Mouse (Mus musculus): Measurements from ENCODE around the gene Ganab.
A peak's percentile ranks its signal among the peaks of the same experiment; 100 is the strongest.
"Not testable (repeated sequence)": the region's sequence is repeated elsewhere in the genome, so short reads cannot be mapped to it uniquely, and the experiment has no call there.

Ganab gene

DNA sequence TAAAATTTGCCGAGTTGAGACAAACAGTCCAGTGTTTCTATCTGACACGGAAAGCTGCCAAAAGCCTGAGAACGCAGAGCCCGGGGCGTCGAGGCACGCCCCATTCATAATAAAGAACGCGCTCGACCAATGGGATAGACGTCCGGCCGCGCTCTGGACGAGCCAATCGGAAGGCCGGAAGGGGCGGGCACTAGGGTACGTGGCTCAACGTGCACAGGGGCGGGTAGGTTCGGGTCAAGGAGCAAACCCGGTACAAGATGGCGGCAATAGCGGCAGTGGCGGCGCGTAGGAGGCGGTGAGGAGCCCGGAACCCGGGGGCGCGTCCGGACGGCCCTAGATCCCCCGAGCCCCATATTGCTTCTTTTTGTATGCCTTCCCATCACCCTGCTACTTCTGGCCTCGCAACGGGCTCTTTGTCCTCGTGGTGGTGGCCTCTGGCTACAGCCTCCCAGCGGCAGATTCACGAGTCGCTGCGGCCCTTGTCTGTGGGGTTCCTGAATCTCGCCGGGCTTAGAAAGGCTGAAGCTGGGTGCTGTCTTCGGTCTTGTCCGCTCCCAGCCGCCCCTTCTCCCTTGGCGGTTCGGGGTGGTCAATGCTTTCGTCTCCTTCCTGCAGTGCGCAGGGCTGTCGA, at the start of gene Ganab:
Ganab (plus strand) TSS at position 207 of the 631 bp plus-strand sequence.
- peak; percentile 87 for DNase-seq (ENCODE audit: low read depth, low spot score)

DNA sequence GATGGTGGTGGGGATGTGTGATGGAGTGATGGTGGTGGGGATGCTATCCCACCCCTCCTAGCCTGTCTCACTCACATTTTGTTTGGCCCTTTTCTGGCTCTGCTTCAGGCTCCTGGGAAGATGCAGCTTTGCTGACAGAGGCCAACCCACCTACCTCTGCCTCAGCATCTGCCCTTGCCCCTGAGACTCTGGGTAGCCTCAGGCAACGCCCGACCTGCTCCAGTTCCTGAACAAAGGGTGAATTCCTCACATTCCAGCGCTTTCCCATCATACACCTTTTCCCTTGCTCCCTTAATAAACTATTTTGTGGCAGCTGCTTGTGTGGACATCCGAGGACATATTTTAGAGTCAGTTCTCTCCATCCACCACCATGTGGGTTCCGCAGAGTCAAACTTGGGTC, 49.5 kb upstream of the Ganab start:
- DNase-seq (ENCODE audit: low read depth, low spot score) = no peak

DNA sequence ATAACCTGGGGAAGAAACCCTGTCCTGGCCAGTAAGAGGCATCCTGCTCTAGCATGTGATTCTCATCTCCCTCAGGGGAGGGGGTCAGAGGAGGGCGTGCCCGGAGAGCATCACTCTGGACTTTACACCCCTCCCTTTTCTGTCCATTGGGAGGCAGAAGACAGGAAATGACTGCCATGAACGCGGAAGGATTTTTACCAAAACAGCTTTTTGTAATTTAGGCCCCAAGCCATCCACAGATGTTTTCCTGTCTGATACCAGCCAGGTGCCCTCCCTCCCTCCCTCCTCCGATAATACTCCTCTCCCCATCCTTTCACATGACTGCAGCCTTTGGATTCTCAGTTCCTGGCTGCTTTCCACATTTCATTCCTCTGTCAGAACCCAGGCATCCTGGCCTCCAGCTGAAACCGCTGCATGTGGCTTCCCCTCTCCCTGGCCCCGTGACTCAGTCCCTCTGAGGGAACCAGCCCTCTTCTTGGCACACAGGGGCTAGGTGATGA, 47.4 kb upstream of the Ganab start, which contains the start of gene Lrrn4cl:
Lrrn4cl (plus strand) TSS at position 367 of the 500 bp plus-strand sequence.
- DNase-seq (ENCODE audit: low read depth, low spot score) = peak; percentile 36

DNA sequence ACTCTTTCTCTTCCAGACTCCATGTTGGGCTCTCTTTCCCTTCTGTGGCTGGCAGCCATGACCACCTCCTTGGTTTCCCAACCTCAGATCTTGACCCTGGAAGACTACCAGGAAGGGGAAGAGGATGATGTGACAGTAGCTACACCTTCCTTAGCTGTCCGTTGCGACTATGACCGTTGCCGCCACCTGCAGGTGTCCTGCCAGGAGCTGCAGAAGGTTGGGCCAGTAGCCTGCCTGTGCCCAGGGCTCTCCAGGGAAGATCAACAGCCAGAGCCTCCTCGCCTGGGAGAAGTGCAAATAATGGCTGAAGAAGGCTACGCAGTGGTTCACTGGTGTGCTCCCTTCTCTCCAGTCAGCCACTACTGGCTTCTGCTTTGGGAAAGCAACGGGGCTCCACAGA, 46.2 kb upstream of the Ganab start:
- no peak for DNase-seq (ENCODE audit: low read depth, low spot score)

DNA sequence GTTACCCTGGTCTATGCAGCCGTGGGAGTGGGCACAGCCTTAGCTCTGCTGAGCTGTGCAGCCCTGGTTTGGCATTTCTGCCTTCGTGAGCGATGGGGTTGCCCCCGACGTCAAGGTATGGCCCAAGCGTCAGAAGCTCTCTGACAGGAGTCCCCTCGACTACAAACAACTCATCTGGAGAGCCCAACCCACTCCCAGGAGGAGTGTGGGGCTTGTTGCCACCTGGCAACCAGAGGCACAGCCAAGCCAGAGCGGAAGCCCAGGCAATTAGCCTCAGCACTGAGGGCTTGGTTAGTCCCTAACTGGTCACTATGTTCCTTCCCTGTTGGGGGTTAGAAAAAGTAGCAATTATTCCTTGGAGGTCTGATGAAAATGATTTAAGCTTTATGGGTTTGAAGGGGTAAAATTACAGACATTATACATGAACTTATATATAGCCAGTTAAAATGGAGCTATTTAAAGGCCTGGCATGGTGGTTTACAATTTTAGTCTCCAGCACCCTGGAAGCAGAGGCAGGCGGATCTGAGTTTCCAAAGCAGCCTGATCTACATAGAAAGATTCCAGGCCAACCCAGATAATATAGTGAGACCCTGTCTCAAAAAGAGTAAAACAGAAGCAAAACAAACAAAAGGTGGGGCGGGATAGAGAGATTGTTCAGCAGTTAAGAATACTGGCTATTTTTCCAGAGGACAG, 45.5 kb upstream of the Ganab start:
- DNase-seq (ENCODE audit: low read depth, low spot score) = no peak

DNA sequence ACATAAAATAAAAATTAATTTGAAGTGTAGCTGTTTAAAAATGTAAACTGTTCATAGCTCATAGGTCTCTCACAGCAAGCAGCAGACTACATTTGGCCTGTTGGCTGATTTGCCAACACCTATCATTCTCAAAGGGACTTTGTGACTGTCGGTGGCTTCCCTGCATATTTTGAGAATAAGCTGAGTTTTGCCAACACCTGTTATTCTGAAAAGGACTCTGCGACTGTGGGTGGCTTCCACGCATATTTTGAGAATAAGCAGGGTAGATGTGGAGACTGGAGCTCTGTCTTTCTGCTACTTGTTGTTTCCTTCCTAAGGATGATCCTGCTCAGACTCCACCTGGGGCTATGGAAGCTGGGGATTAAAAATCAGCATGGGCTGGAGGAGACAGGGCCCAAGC, 44.8 kb upstream of the Ganab start:
- no peak for DNase-seq (ENCODE audit: low read depth, low spot score)

DNA sequence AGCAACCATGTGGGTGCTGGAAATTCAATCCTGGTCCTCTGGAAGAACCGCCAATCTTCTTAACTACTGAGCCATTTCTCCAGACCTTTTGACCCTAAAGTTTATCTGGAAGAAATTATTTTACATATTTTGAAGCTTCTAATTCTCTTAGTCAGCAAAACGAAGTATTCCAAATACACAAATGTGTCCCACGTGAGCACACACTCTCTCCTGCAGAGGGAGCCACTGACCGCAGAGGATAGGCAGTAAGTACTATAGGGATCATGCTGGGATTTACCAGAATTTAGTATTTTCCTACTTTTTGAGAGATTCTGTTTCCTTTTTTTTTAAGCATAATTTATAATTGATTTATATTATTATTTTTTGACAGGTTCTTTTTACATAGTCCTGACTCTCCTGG, 40.2 kb upstream of the Ganab start:
- no peak for DNase-seq (ENCODE audit: low read depth, low spot score)

DNA sequence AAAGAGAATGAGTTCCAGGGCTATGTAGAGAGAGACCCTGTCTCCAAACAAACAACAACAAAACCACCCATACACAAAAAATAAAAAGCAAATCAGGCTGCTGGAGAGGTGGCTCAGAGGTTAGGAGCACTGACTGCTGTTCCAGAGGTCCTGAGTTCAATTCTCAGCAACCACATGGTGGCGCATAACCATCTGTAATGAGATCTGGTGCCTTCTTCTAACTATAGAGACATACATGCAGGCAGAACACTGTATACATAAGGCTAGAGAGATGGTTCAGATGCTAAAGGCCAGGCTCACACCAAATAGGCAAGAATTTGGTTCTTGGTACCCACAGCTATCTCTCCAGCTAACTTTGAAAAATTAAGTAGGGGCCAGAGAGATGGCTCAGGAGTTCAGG, 38.9 kb upstream of the Ganab start:
- no peak for DNase-seq (ENCODE audit: low read depth, low spot score)

DNA sequence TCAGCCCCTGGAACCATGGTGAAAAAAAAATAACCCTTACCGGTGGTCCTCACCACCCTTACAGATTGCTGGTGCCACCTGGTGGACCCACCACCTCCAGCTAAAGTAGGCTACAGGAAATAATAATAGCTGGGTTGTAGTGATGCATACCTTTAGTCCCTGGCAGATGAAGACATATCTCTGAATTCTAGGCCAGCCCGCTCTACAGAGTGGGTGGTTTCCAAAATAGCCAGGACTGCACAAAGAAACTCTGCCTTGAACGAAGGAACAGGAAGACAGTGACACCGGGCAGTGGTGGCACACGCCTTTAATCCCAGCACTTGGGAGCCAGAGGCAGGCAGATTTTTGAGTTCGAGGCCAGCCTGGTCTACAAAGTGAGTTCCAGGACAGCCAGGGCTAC, 33.6 kb upstream of the Ganab start:
- no peak for DNase-seq (ENCODE audit: low read depth, low spot score)

DNA sequence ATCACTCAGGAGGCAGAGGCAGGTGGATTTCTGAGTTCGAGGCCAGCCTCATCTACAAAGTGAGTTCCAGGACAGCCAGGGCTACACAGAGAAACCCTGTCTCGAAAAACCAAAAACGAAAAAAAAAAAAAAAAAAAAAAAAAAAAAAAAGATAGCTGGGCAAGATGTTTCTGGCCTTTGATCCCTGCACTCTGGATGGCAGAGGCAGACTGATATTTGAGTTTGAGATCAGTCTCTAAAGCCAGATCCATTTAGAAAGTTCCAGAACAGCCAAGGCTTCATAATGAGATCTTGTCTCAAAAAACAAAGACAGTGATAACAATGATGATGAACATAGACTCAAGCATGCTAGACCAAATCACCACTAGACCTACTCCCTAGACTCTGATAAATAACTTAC, 27.5 kb upstream of the Ganab start:
- not testable (repeated sequence) for DNase-seq (ENCODE audit: low read depth, low spot score)

DNA sequence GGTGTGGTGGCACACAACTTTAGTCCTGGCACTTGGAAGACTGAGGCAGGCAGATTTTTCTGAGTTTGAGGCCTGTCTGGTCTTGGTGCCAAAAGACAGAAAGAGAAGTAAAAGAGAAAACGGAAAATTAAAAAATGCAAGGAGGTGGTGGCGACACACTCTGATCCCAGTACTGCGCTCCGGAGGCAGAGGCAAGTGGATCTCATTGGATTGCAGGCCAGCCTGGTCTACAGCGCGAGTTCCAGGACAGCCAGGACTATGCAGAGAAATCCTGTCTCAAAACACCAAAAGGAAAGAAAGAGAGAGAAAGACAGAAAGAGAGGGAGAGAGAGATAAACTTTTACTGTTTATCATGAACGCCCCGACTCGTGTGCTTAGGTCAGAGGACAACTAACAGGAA, 27.0 kb upstream of the Ganab start:
- no peak for DNase-seq (ENCODE audit: low read depth, low spot score)

DNA sequence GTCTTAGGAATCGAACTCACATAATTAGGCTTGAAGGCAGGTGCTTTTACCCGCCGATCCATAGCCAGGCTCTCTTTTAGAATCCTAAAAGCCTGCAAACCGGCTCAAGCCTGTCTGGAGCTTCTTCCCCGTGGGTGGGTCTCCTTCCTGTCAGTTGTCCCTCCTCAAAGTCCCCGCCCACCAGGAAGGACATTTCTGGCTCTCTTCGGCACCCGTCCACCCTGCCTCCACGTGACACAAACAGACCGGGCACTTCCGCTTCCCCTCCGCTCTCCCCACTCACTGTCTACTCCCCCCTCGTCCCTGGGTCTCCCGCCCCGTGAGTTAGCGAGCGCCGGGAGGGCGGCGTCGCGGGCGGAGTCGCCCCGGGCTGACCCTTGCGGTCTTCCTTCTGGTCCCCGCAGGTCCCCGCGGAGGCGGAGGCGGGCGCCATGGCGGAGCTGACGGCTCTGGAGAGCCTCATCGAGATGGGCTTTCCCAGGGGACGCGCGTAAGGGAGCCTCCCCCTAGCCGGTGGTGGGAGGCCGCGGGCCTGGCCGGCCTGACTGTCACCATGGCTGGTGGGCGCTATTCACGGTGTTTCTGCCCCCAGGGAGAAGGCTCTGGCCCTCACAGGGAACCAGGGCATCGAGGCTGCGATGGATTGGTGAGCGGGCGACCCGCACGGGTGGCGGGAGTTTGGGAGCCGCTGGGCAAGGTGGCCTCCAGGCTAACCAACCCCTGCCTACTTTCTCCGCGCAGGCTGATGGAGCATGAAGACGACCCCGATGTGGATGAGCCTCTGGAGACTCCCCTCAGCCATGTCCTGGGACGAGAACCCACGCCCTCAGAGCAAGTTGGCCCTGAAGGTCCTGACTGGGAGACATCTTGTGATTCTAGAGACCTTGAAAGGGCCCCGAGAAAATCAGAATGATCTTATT, 26.3 kb upstream of the Ganab start, which contains the start of gene Ubxn1:
Ubxn1 (plus strand) TSS at position 230 of the 920 bp plus-strand sequence.
- DNase-seq (ENCODE audit: low read depth, low spot score) = peak; percentile 87

DNA sequence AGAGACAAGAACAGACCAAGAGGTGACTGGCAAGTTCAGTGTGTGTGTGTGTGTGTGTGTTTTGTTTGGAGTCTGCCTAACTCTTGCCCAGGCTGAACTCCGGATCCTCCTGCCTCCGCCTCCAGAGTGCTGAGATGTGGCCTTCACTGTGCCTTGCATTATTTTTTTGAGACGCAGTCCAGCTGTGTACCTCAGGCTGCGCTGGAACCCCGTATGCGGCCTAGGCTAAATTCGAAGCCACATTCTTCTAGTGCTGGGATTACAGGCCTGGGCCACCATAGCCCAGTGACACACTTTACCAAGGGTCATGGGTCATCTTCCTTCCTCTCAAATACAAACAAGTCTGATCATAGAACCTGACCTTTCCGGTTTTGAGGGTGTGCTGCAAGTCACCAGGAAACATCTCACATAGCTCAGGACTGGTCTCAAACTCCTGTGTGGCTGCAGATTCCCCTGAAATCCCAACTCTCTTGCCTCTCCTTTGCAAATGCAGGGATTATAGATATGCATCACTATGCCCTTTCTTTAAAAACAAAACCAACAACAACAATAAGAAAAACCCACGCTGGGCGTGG, 25.5 kb upstream of the Ganab start:
- DNase-seq (ENCODE audit: low read depth, low spot score) = no peak

DNA sequence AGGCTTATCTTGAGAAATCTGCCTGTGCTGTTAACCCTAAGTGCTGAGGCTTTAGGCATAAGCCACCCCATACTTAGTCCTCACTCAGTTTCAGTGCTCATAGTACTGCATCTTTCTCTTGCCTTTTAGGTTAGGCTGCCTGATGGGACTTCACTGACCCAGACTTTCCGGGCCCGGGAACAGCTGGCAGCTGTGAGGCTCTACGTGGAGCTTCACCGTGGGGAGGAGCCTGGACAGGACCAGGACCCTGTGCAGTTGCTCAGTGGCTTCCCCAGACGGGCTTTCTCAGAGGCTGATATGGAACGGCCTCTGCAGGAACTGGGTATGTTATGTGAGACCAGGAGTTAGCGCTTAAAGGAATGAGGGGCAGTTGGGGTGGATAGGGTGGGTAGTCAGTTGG, 22.8 kb upstream of the Ganab start:
- DNase-seq (ENCODE audit: low read depth, low spot score) = no peak

DNA sequence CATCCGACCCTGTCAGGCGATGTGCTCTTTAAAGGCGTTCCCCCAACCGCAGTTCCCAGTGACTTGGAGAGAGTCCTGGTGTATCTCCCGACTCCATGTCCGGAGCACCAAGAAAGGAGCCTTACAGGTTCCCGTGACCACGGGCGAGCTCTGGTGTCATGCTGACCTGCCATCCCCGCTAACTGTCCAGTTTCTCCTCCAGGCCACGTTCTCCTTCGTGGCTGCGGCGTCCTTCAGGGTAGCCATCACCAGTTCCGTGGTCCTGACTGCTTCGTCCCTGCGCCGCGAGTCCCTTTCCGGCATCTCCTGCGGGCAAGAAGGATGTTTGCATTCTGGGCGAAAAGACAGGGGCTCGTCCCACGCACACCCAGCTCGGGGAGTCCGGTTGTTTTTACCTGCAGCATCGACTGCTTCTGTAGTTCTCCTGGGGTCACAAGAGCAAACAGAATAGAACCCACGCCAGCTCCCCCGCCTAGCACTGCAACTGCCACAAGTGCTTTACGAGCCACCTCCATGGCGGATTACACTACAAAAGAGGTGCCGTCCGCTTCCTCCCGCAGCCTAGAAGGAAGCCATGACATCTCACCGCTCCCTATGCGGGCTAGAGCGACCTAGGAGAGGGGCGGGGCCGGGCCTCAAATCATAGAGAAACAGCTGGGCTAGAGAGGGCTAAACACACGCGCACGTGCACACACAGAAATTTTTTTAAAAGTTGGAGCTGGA, 17.4 kb upstream of the Ganab start, which contains the start of gene Uqcc3:
Uqcc3 (minus strand) TSS at position 613 of the 723 bp plus-strand sequence.
- DNase-seq (ENCODE audit: low read depth, low spot score) = peak; percentile 80

DNA sequence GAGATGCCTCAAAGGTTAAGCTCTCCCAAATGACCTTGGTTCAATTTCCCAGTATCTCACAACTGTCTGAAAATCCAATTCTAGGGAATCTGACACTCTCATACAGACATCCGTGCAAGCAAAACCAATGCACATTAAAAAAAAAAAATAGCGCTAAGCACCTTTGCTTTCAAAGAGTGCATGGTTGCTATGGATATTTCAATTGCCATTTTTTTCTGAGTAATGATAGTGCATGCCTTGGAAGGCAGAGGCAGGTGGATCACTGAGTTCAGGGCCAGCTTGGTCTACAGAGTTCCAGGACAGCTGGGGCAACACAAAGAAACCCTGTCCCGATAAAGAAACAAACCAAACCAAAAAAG, 16.9 kb upstream of the Ganab start:
- DNase-seq (ENCODE audit: low read depth, low spot score) = no peak

DNA sequence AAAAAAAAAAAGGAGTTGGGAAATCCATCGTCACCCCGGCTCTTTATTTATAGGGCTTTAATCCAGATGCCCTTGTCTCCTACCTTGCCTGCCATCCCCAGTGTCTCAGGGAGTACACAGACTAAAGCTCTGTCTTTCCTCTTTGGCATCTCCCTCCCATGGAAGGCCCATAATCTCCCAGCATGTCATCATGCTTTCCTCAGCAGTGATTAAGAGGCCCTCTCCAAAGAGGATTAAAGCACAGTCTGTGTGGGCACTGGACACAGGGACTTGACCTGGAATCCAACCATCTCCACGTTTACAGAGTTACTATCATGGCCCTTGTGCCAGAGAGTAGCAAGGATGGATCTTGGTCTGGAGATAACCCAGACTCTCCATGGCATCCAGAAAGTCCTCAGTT, 14.3 kb upstream of the Ganab start, which contains the start of the genes Lbhd1 and Gm49403:
Lbhd1 (plus strand) TSS at position 117 of the 400 bp plus-strand sequence.
Gm49403 (plus strand) TSS at position 315 of the 400 bp plus-strand sequence.
- peak; percentile 95 for DNase-seq (ENCODE audit: low read depth, low spot score)

DNA sequence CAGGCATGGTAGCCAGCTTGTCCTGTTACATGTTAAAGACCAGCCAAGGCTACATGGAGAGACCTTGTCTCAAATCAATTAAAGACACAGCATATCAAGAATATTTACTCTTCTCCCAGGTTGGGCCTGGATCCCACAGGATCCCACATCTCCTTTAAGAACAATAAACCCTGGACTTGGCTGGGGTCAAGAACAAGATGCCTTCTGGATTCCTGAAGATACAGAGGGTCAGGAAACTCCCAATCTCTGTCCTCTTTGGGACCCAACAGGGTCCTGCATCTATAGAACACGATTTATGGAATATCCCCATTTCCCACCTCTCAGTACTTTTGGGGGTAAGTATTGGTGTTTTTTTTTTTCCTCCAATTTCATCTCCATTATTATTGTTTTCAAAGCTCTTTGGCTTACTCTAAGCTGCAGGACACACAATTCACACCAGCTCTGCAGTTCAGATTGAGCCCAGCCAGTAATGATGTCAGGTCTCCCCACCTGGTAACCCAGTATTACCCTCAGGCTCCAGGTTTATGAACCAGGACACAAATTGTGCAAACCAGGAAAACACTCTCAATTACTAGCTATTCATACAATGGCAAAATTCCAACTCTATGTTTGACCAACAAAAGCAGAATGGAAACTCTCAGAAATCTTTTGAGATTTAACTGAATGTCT, 10.8 kb upstream of the Ganab start:
- DNase-seq (ENCODE audit: low read depth, low spot score) = no peak

DNA sequence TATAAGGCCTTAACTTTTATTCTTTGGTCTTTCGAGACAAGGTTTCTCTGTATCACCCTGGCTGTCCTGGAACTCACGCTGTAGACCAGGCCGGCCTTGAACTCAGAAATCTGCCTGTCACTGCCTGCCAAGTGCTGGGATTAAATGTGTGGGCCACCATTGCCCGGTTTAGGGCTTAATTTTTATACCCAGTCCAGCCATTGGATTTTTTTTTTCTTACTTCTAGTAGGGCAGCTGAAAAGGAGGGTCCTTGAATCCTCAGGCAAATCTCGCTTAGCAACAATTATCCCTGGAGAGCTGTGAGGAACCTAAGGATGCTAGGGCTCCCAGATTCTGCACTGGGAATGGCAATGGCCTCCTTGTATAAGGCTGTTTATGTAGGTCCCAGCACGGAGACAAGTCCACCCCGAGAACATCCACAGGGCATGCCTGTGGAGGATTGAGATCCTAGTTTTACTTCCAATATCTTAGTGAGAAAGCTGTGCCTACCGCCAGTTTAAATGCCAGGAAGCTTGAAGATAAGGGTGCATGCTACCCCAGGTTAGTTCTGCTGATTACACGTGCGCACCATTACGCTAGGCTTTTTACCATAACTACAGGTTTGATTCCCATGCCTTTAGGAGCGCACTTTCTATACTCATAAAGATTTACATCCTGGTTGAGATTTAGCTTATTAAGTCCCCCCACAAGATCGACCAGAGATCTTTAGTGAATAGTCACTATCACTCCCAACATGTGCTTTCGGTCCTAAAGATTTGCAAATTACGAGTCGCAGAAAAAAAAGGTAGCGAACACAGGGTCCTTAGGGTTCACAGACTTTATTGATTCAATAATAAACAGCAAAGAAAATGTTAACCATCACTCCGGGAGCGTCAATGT, 10.0 kb upstream of the Ganab start:
- no peak for DNase-seq (ENCODE audit: low read depth, low spot score)

Data from retina, adult 2 months (tissue).